Mouse (Mus musculus): ENCODE measurements at regions not wholly inside any gene's neighbourhood (a gene's known extent, or its start where the extent isn't known, plus 50 kb on each side); places are given as distances from the start of the nearest gene placed in this dataset.
"Not testable (repeated sequence)": the region's sequence is repeated elsewhere in the genome, so short reads cannot be mapped to it uniquely, and the experiment has no call there.

GRCm38 (mm10) chr3:114627103-114627502, 276.8 kb upstream of the Olfm3 start:
- DNase-seq = no peak

GRCm38 (mm10) chr3:114635362-114635761, 268.5 kb upstream of the Olfm3 start:
- DNase-seq = no peak

- no peak for DNase-seq
Measured at GRCm38 (mm10) chr3:114647957-114648356, 255.9 kb upstream of the Olfm3 start.

GRCm38 (mm10) chr3:114697946-114698345, 205.9 kb upstream of the Olfm3 start:
- no peak for DNase-seq

GRCm38 (mm10) chr3:114725131-114725530, 178.7 kb upstream of the Olfm3 start:
- DNase-seq = no peak

GRCm38 (mm10) chr3:114736426-114736825, 167.5 kb upstream of the Olfm3 start:
- DNase-seq = peak; percentile 4 to 27

GRCm38 (mm10) chr3:114744206-114744605, 159.7 kb upstream of the Olfm3 start:
- no peak for DNase-seq

- no peak for DNase-seq
Measured at GRCm38 (mm10) chr3:114745131-114745530, 158.7 kb upstream of the Olfm3 start.

GRCm38 (mm10) chr3:114757313-114757712, 146.6 kb upstream of the Olfm3 start:
- no peak for DNase-seq

- DNase-seq = no peak
Measured at GRCm38 (mm10) chr3:114758592-114758991, 145.3 kb upstream of the Olfm3 start.

- no peak for DNase-seq
Measured at GRCm38 (mm10) chr3:114759290-114760002, 144.4 kb upstream of the Olfm3 start.

GRCm38 (mm10) chr3:114762373-114762772, 141.5 kb upstream of the Olfm3 start:
- DNase-seq = not testable (repeated sequence)

- no peak for DNase-seq
Measured at GRCm38 (mm10) chr3:114789082-114789481, 114.8 kb upstream of the Olfm3 start.

GRCm38 (mm10) chr3:114790005-114790404, 113.9 kb upstream of the Olfm3 start:
- no peak for DNase-seq

GRCm38 (mm10) chr3:114833120-114833519, 70.8 kb upstream of the Olfm3 start:
- no peak for DNase-seq
